Mouse (Mus musculus) monocyte, adult 5-6 weeks (primary cell): ENCODE results near the gene 4930516K23Rik. TPM values are rescaled to one million over a fixed set of nuclear protein-coding genes. Genes with fewer than 3 reads are reported as not detected.

Experiments used
- ATAC-seq: fragments of 153-309, 156-312 bp; replicated peaks from 2 replicates; pipeline ENCODE4 v1.8.0; 2017; ENCODE audit warnings: mild to moderate bottlenecking; ENCODE audit not compliant: low TSS enrichment, insufficient number of reproducible peaks, severe bottlenecking, poor library complexity, low FRiP score
- total RNA-seq: library from RNA; stranded (forward); fragments of 200-1000, 200-491, 200-594 nt; gene quantifications from 3 replicates; pipeline ENCODE4 v1.2.3, GENCODE M21; 2017

Gene 4930516K23Rik
- total RNA-seq, result not detected in 3 replicates

DNA sequence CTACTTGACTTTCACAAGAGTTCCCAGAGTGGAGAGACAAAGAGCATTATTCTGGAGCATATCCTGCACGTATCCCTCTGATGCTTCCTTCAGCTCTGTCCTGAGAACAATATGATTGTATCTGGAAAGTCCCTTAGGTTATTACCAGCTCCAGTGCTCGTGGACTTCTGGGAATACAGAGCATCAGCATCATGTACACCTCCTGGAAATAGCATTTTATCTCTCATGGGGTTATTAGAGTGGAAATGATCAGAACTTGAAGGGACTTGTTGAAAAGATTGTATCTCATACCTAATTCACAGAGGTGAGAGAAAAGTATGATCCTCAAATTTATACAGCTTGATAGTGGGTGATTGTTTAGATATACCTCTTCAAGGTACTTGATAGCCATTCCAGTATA, at the start of gene 4930516K23Rik:
4930516K23Rik (minus strand) TSS at position 101 of the 400 bp plus-strand sequence.
- ATAC-seq, result no peak

DNA sequence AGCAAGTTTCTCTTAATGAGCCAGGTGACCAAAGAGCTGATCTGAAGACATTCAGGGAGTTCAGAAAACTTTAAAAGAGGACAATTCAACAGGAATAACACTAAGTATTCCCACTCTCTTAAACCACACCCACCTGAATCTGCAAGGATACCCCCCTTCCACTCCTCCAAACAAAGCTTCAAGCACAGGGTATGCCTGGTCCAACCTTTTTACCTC, 43.4 kb upstream of the 4930516K23Rik start, which contains the start of gene Olfr646:
Olfr646 (plus strand) TSS at position 117 of the 216 bp plus-strand sequence.
- no peak for ATAC-seq

DNA sequence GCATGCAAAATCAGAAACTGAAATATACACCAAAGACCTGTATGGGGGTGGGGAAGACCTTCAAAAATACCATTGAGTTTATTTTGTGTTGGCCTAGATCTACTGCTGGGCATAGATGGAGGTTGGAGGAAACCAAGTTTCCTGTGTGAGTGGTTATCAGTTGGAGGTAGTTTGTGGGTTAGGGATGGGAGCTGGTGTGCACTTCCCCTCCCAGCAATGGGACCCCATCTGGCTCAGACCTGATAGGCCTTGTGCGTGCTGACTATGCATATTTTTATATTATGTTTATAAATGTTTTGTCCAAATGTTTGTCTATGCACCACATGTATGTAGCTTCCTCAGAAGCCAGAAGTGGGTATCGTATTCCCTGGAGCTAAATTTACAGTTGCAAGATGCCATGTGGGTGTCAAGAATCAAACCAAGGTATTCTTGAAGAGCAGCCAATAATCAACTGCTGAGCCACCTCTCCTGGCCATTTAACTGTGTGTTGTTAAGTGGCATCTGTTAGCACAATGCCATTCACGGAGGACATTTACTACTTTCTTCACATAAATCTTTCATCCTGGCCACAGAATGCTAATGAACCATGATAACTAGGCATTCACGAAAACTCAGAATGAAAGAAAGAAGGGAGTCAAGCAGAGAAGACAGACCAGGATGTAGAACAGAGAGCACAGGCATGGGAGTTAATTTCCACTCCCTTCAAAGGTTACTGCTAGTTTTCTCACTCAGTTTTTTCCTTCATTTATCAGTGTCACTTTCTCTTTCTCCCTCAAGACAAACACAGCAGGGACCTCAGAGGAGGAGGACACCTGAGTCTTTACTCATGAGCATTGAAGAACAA, 42.9 kb upstream of the 4930516K23Rik start:
- no peak for ATAC-seq

- no peak for ATAC-seq
These were observed 24.1 kb upstream of the 4930516K23Rik start, which contains the start of gene Olfr645 for GRCm38 (mm10) chr7:104085365-104085764. Gene Olfr645 (minus strand): TSS chr7:104085465.

DNA sequence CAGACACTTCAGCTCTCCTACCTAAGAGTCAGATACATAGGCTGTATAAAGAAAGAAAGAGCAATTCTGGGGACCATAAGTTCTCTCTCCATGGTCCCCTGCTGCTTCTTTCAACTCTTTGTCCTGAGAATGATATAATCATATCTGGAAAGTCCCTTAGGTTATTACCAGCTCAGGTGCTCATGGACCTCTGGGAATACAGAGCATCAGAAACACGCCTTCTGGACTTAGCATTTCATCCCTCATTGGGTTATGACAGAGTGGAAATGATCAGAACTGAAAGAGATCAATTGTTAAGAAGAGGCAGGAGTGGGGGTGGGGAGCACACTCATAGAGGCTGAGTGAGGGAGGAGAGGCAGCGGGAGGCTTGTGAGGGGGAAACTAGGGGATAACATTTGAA, 10.5 kb upstream of the 4930516K23Rik start, which contains the start of gene Olfr644:
Olfr644 (minus strand) TSS at position 101 of the 400 bp plus-strand sequence.
- no peak for ATAC-seq

DNA sequence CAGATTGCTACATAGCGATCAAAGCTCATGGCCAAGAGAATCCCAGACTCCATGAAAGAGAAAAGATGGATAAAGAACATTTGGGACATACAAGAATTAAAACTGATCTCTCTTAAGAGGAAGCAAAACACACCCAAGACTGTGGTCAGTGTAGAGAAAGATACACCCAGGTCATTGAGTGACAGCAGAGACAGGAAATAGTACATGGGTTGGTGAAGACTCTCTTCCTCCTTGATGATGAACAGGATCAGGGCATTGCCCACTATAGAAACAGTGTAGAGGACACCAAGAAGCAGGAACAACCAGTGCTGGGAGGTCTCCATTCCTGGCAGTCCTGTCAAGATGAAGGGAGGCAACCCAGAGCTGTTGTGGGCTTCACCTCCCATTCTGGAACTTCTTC, 2.0 kb downstream of the 4930516K23Rik start:
- ATAC-seq, result no peak

- ATAC-seq, result no peak
These were observed 8.7 kb downstream of the 4930516K23Rik start, which contains the start of gene Olfr642 for GRCm38 (mm10) chr7:104052566-104052965. Gene Olfr642 (minus strand): TSS chr7:104052666.

DNA sequence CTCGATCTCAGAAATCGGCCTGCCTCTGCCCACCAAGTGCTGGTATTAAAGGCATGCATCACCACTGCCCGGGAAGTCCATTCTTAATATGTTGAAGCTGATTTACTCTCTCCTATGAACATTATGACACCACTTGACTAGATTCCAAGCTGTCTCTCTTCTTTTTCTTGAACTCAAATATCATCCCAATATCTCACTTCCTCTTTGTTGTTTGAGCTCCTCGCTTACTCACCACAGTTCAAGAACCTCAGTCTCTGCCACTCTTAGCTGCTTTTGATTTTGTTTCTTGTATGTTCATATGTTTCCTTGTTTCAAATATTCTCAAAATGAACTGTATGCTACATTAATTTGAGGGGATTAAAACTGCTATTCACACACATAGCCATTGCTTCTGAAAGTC, 10.5 kb downstream of the 4930516K23Rik start:
- ATAC-seq, result no peak

DNA sequence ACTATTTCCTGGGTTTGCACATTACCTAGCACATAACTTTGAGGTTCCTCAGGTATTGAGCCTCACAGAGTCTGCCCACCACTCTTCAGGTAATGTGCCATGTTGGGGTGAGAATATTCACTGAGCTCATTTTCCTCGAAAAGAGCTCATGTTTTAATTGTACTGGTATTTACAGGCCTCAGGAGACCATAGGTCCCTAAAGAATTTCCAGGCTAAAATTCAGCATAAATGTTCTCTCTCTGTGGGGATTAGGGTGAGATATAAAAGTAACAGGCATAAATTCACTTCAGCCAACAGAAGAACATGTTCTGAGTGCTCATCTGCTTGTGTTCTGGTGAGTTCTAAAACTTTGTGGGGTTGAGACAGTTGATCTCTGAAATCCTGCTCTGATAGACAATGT, 26.1 kb downstream of the 4930516K23Rik start, which contains the start of gene Olfr641:
Olfr641 (plus strand) TSS at position 301 of the 400 bp plus-strand sequence.
- ATAC-seq, result no peak

- no peak for ATAC-seq
These were observed 34.3 kb downstream of the 4930516K23Rik start for GRCm38 (mm10) chr7:104026978-104027377.

DNA sequence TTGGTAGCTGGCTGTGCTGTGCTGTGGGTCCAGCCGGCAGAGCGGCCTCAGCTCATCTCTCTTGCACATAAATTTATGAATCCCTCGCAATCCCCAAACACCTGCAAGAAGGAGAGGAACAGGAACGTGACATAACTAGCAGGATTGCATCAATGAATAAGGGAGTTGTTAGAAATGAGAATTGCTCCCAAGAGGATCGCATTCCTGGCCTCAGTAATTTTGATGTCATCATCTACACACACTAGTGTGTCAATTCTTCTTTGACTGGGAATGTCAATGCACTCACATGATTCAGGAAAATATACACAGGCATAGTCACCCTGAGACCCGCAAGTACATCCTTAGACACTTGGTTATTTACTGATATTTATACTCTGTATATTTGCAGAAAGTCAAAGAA, 35.8 kb downstream of the 4930516K23Rik start, which contains the start of gene Olfr640:
Olfr640 (minus strand) TSS at position 101 of the 400 bp plus-strand sequence.
- ATAC-seq, result no peak

DNA sequence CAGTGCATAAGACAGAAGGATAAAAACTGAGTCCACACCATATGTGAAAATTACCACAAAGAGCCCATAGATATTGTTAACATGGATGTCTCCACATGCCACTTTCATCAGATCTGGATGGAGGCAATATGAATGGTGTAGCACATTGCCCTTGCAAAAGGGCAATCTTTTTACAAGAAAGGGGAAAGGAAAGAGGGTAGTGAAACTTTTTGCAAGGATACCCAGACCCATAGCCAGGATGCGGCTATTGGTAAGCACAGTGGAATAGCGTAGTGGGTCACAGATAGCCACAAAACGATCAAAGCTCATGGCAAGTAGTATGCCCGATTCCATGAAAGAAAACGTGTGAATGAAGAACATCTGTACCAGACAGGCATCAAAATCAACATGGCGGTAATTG, 39.6 kb downstream of the 4930516K23Rik start:
- no peak for ATAC-seq

GRCm38 (mm10) chr7:104018953-104019352, 42.3 kb downstream of the 4930516K23Rik start:
- no peak for ATAC-seq

- no peak for ATAC-seq
These were observed 44.0 kb downstream of the 4930516K23Rik start, which contains the start of gene Olfr639 for GRCm38 (mm10) chr7:104017203-104017602. Gene Olfr639 (minus strand): TSS chr7:104017303.

Other genes starting within 250 kb of the 4930516K23Rik start
- 142 to 1,259 TPM (median 1,026 TPM) in 3 replicates for gene Hbb-bt, start 247.4 kb downstream of the 4930516K23Rik start, total RNA-seq
- 710 to 7,610 TPM (median 7,195 TPM) in 3 replicates for gene Hbb-bs, start 233.3 kb downstream of the 4930516K23Rik start, total RNA-seq
- not detected in 3 replicates for gene Hbb-bh2, start 220.9 kb downstream of the 4930516K23Rik start, total RNA-seq
- gene Hbb-bh1, start 218.3 kb downstream of the 4930516K23Rik start, total RNA-seq, result not detected in 3 replicates
- not detected in 3 replicates for gene Hbb-y, start 208.2 kb downstream of the 4930516K23Rik start, total RNA-seq
- not detected in 3 replicates for gene Olfr66, start 175.2 kb downstream of the 4930516K23Rik start, total RNA-seq
- gene Olfr64, start 167.0 kb downstream of the 4930516K23Rik start, total RNA-seq, result not detected in 3 replicates
- not detected in 3 replicates for gene Olfr65, start 158.0 kb downstream of the 4930516K23Rik start, total RNA-seq
- not detected in 3 replicates for gene Olfr631, start 132.6 kb downstream of the 4930516K23Rik start, total RNA-seq
- gene Olfr632, start 127.1 kb downstream of the 4930516K23Rik start, total RNA-seq, result not detected in 3 replicates
- gene Olfr633, start 117.0 kb downstream of the 4930516K23Rik start, total RNA-seq, result not detected in 3 replicates
- gene Olfr635, start 90.3 kb downstream of the 4930516K23Rik start, total RNA-seq, result 0.11 TPM in 1 of 3 replicates, not detected in the others
- not detected in 3 replicates for gene Olfr638, start 62.7 kb downstream of the 4930516K23Rik start, total RNA-seq
- not detected in 3 replicates for gene Olfr639, start 44.1 kb downstream of the 4930516K23Rik start, total RNA-seq
- gene Olfr640, start 35.9 kb downstream of the 4930516K23Rik start, total RNA-seq, result not detected in 3 replicates
- not detected in 3 replicates for gene Olfr641, start 26.0 kb downstream of the 4930516K23Rik start, total RNA-seq
- gene Olfr642, start 8.8 kb downstream of the 4930516K23Rik start, total RNA-seq, result not detected in 3 replicates
- not detected in 3 replicates for gene Olfr644, start 10.4 kb upstream of the 4930516K23Rik start, total RNA-seq
- not detected in 3 replicates for gene Olfr645, start 24.0 kb upstream of the 4930516K23Rik start, total RNA-seq
- not detected in 3 replicates for gene Olfr646, start 43.4 kb upstream of the 4930516K23Rik start, total RNA-seq
- not detected in 3 replicates for gene Ubqln5, start 68.4 kb upstream of the 4930516K23Rik start, total RNA-seq
- not detected in 3 replicates for gene Olfr643, start 76.0 kb upstream of the 4930516K23Rik start, total RNA-seq
- gene Ubqln3, start 81.8 kb upstream of the 4930516K23Rik start, total RNA-seq, result 0.21 TPM in 1 of 3 replicates, not detected in the others
- gene Ubqlnl, start 89.1 kb upstream of the 4930516K23Rik start, total RNA-seq, result not detected in 3 replicates
- gene Olfm5, start 103.4 kb upstream of the 4930516K23Rik start, total RNA-seq, result not detected in 3 replicates
- gene Olfr648, start 121.9 kb upstream of the 4930516K23Rik start, total RNA-seq, result not detected in 3 replicates
- gene Olfr649, start 134.5 kb upstream of the 4930516K23Rik start, total RNA-seq, result not detected in 3 replicates
- 0.21 to 1.6 TPM in 2 of 3 replicates, not detected in the other for gene Trim6, start 157.3 kb upstream of the 4930516K23Rik start, total RNA-seq
- gene Trim34a, start 183.0 kb upstream of the 4930516K23Rik start, total RNA-seq, result 41.8 to 60.5 TPM (median 42.8 TPM) in 3 replicates
- 16.7 to 39.3 TPM (median 25.4 TPM) in 3 replicates for gene Trim5, start 226.6 kb upstream of the 4930516K23Rik start, total RNA-seq